Mouse (Mus musculus) megakaryocyte, adult 5-6 weeks (primary cell): ENCODE measurements around the gene Vmn2r105. TPM values are rescaled to one million over a fixed set of nuclear protein-coding genes. Genes with fewer than 3 reads are reported as not detected.

Experiments
- ATAC-seq: 2 replicates; pipeline ENCODE4 v1.8.0; 2016; ENCODE audit warnings: mild to moderate bottlenecking, inconsistent platforms; ENCODE audit not compliant: poor library complexity, severe bottlenecking
- total RNA-seq, 2 experiments: library from RNA; stranded (forward) in 1 of 2; stranded (reverse) in 1 of 2; fragments of 153-499, 151-499 nt in 1 of 2; fragments of 221-1000, 200-1000 nt in 1 of 2; gene quantifications; 2 replicates each; pipeline versions ENCODE4 v1.2.3 to v1.2.4; 2015 to 2017

Gene Vmn2r105
- not detected in 2 replicates for total RNA-seq (2015)
- total RNA-seq (2017): not detected in 2 replicates

DNA sequence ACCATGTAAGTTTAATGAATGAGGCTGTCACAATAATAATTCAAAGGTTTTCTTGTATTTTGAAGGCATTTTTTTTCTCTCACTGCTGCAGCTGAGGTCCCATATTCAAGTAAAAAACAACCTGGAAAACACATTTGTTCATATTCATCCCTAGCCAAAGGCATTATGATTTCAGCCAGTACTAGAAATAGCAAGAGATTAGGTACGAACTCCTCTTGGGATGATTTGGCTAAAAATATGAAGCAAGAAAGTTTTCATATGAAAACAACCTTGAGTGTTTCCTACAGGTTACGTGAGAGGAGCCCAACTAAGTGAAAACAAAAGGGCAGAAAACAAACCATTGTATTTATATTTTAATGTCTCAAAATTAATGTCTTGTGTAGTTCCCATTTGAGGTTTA is at the start of gene Vmn2r105:
Vmn2r105 (minus strand) TSS at position 101 of the 400 bp plus-strand sequence.
- no peak for ATAC-seq

DNA sequence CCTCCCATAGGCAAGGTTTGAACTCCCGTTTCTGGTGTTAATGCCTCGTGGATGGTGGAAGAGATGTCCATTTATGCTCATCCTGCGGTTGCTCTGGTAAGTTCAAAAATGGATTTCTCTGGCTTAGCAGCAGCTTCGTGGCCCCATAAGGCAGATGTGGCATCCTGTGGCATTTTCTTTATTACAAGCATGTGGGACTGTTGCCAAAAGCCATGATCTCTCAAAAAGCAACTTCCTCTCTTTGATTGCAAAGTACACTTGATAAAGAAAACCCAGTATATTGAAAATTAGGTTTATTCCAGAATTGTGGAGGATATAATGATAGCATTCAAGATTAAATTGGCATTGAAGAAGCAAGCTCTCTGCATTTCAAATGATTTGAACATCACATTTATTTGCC is 20.7 kb upstream of the Vmn2r105 start:
- no peak for ATAC-seq

DNA sequence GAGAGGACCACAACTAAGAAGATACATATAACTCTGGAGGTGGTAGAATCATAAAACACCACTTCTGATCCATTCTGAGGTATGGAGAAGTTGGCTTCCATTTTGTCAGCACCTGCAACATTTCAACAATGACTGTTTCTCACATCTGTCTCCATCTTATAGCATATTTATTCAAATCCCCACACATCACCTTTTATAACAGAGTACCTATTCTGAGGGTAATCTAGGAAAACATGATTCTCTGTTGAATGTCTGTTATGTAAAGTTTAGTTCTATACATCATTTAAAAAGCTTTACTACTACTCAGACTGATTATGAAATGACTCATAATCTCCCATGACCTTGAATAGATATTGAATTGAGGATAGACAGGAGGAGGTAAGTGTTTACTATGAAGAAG is 51.9 kb downstream of the Vmn2r105 start, which contains the start of gene Fpr-rs6:
Fpr-rs6 (minus strand) TSS at position 101 of the 400 bp plus-strand sequence.
- no peak for ATAC-seq

Other genes starting within 250 kb of the Vmn2r105 start
- not detected in 2 replicates for gene Vmn2r104, start 186.7 kb downstream of the Vmn2r105 start, total RNA-seq (2015)
- not detected in 2 replicates for gene Vmn2r104, start 186.7 kb downstream of the Vmn2r105 start, total RNA-seq (2017)
- not detected in 2 replicates for gene Fpr-rs7, start 120.8 kb downstream of the Vmn2r105 start, total RNA-seq (2015)
- not detected in 2 replicates for gene Fpr-rs7, start 120.8 kb downstream of the Vmn2r105 start, total RNA-seq (2017)
- not detected in 2 replicates for gene Fpr-rs6, start 52.0 kb downstream of the Vmn2r105 start, total RNA-seq (2015)
- not detected in 2 replicates for gene Fpr-rs6, start 52.0 kb downstream of the Vmn2r105 start, total RNA-seq (2017)
- not detected in 2 replicates for gene Vmn2r106, start 50.5 kb upstream of the Vmn2r105 start, total RNA-seq (2015)
- gene Vmn2r106, start 50.5 kb upstream of the Vmn2r105 start, total RNA-seq (2017): not detected in 2 replicates
- not detected in 2 replicates for gene Vmn2r107, start 110.2 kb upstream of the Vmn2r105 start, total RNA-seq (2015)
- gene Vmn2r107, start 110.2 kb upstream of the Vmn2r105 start, total RNA-seq (2017): not detected in 2 replicates
- not detected in 2 replicates for gene Vmn1r224, start 179.1 kb upstream of the Vmn2r105 start, total RNA-seq (2015)
- not detected in 2 replicates for gene Vmn1r224, start 179.1 kb upstream of the Vmn2r105 start, total RNA-seq (2017)
- not detected in 2 replicates for gene Vmn2r108, start 246.3 kb upstream of the Vmn2r105 start, total RNA-seq (2015)
- gene Vmn2r108, start 246.3 kb upstream of the Vmn2r105 start, total RNA-seq (2017): not detected in 2 replicates